Mouse (Mus musculus) layer of hippocampus, adult 2 months (tissue): ENCODE results near the gene Lonp2. TPM values are rescaled to one million over a fixed set of nuclear protein-coding genes. Genes with fewer than 3 reads are reported as not detected.

Source experiments
- DNase-seq, 2 experiments: peaks; one replicate each; pipeline ENCODE4 v3.0.0; 2022; ENCODE audit warnings: low spot score in 2 of 2
- H3K27ac ChIP-seq: fragments of 200-600 bp; 2 replicates; pipeline ENCODE4 v1.8.1; 2022
- H3K4me3 ChIP-seq: fragments of 200-600 bp; 2 replicates; pipeline ENCODE4 v1.8.1; 2022; ENCODE audit warnings: mild to moderate bottlenecking
- CTCF ChIP-seq: fragments of 200-600 bp; conservative IDR thresholded peaks from 2 replicates; pipeline ENCODE4 v1.8.1; 2022; ENCODE audit warnings: antibody characterized with exemption, mild to moderate bottlenecking, moderate library complexity
- microRNA-seq, 2 experiments: library from miRNA; unstranded; fragments of <30 nt; microRNA quantifications; one replicate each; pipeline ENCODE4 v1.2.0; 2021
- total RNA-seq, 2 experiments: library from RNA; stranded (reverse); gene quantifications; 2 replicates each; pipeline ENCODE4 v1.2.3; 2021

Lonp2 gene
- total RNA-seq, 2 experiments from 2014 or later, result 82.4 to 84.2 TPM

- Histone ChIP-seq H3K4me3 (no peak overlapping the region), H3K27ac (no peak overlapping the region)
- DNase-seq, result no peak
- TF ChIP-seq CTCF, result no peak
Observed at GRCm38 (mm10) chr8:86749842-86750241, 126.0 kb downstream of the Lonp2 start.

GRCm38 (mm10) chr8:86756948-86757733 lies 133.3 kb downstream of the Lonp2 start:
- Histone ChIP-seq H3K27ac (peak overlapping the region; percentile 49), H3K4me3 (peak overlapping the region; percentile 49)
- TF ChIP-seq CTCF, result no peak
- DNase-seq, result no peak

GRCm38 (mm10) chr8:86758651-86759050 lies 134.8 kb downstream of the Lonp2 start:
- H3K27ac ChIP-seq, result no peak overlapping the region; the same call in 1 of the 2 replicates
- no peak overlapping the region for H3K4me3 ChIP-seq
- TF ChIP-seq CTCF, result no peak
- no peak for DNase-seq

- H3K27ac ChIP-seq, result no peak overlapping the region
- DNase-seq, result no peak
- no peak overlapping the region for H3K4me3 ChIP-seq
- no peak for TF ChIP-seq CTCF
Observed at GRCm38 (mm10) chr8:86759090-86759491, 135.2 kb downstream of the Lonp2 start.

GRCm38 (mm10) chr8:86760746-86761145 lies 136.9 kb downstream of the Lonp2 start:
- no peak for TF ChIP-seq CTCF
- Histone ChIP-seq H3K27ac (no peak overlapping the region), H3K4me3 (no peak overlapping the region)
- no peak for DNase-seq

- H3K27ac ChIP-seq, result no peak overlapping the region
- no peak for TF ChIP-seq CTCF
- DNase-seq, result no peak
- no peak overlapping the region for H3K4me3 ChIP-seq
Observed at GRCm38 (mm10) chr8:86762806-86763205, 139.0 kb downstream of the Lonp2 start.

GRCm38 (mm10) chr8:86765155-86765554 lies 141.3 kb downstream of the Lonp2 start:
- TF ChIP-seq CTCF, result no peak

GRCm38 (mm10) chr8:86765669-86766068 lies 141.8 kb downstream of the Lonp2 start:
- no peak overlapping the region for H3K27ac ChIP-seq
- H3K4me3 ChIP-seq, result no peak overlapping the region
- TF ChIP-seq CTCF, result no peak
- no peak for DNase-seq

More at GRCm38 (mm10) chr8:86765155-86765554, 141.3 kb downstream of the Lonp2 start:
- no peak for DNase-seq
- Histone ChIP-seq H3K4me3 (no peak overlapping the region), H3K27ac (no peak overlapping the region)

- DNase-seq, result peak in 1 of 2 experiments; percentile 32
- H3K27ac ChIP-seq, result peak overlapping the region; percentile 81
- H3K4me3 ChIP-seq, result no peak overlapping the region
- TF ChIP-seq CTCF, result no peak
Observed at GRCm38 (mm10) chr8:86766548-86767211, 142.8 kb downstream of the Lonp2 start.

GRCm38 (mm10) chr8:86768499-86768898 lies 144.7 kb downstream of the Lonp2 start:
- no peak for TF ChIP-seq CTCF
- Histone ChIP-seq H3K27ac (peak overlapping the region; percentile 81), H3K4me3 (no peak overlapping the region)
- no peak for DNase-seq

GRCm38 (mm10) chr8:86769945-86770715 lies 146.3 kb downstream of the Lonp2 start:
- no peak for DNase-seq
- no peak for TF ChIP-seq CTCF
- Histone ChIP-seq H3K27ac (no peak overlapping the region), H3K4me3 (no peak overlapping the region)

Small RNA genes within 50 kb of the gene (microRNA-seq; reads per million reads assigned to microRNA genes)
- 0 reads per million in 2 experiments for gene Gm44348

Other genes with a start within 250 kb of the Lonp2 start
- under 1 TPM; 0.36 to 0.47 TPM for gene Abcc12, start 43.4 kb upstream of the Lonp2 start, total RNA-seq
- 1 to 10 TPM; 2.5 to 3.2 TPM for gene Gm10638, start 121.7 kb downstream of the Lonp2 start, total RNA-seq
- 10 to 100 TPM; 31.8 to 35.8 TPM for gene Siah1a, start 121.9 kb downstream of the Lonp2 start, total RNA-seq